Mouse (Mus musculus) cerebellum, adult 2 months (tissue): ENCODE measurements around the gene Neurod6.

Experiments used
- CTCF ChIP-seq: fragments of 200-500 bp; IDR thresholded peaks from 2 replicates; pipeline ENCODE4 v1.5.1; 2011; ENCODE audit warnings: low read depth, mild to moderate bottlenecking, control low read depth, low read length, moderate library complexity, borderline replicate concordance; ENCODE audit not compliant: insufficient read depth
- POLR2A ChIP-seq: fragments of 200-500 bp; IDR thresholded peaks from 2 replicates; pipeline ENCODE4 v1.6.1; 2011; ENCODE audit warnings: low read length, control low read depth, borderline replicate concordance; ENCODE audit not compliant: insufficient read depth

DNA sequence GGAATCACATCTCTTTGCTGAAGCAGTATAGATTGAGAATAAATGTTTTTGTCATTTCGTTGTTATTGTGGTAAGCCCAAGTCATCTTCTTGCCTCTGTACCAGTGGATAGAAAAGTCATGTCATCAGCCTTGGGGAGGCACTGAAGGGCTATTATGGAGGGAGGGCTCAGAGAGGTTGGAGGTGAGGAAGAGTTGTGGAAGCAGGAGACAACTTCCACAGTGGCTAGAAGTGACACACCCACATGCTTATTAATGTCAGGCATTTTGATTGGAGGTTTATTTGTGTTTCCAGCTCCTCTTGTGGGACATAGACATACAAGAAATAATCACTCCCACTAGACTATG lies 23.7 kb upstream of the Neurod6 start:
- TF ChIP-seq CTCF (no peak), POLR2A (no peak)
